Mouse (Mus musculus) urinary bladder, adult 2 months (tissue): ENCODE measurements around the gene 2310034G01Rik. TPM values are rescaled to one million over a fixed set of nuclear protein-coding genes. Genes with fewer than 3 reads are reported as not detected.

Experiments
- DNase-seq: peaks from one replicate; pipeline ENCODE4 v3.0.0; 2022; ENCODE audit warnings: low spot score
- polyA plus RNA-seq: library from polyadenylated mRNA; depleted of rRNA; stranded (reverse); fragments of >200 nt; gene quantifications from 2 replicates; pipeline ENCODE4 v1.2.3, GENCODE M21; 2012; rRNA removed

The 2310034G01Rik gene
- polyA plus RNA-seq, result 2.4 and 3.0 TPM in 2 replicates

GRCm38 (mm10) chr19:46350168-46350932 lies at the start of gene 2310034G01Rik:
2310034G01Rik (minus strand) TSS chr19:46350302.
- DNase-seq, result no peak

DNA sequence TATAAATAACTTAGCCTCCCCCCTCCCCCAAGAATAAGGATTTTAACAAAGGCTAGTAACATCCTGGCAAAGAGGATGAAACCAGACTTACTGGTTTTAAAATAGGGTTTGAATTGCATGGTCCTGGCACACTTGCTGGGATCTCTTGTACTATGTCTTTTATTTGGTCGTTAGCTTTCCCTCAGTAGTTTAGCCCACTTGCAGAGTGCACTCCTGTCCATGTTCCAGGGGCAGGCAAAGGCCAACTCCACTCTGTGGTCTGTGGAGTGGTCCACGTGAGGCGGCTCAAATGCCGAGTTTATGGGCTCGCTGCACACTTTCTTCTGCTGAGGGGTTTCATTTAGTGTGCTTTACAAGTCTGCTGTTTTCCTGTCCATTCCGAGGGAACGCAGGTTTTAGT lies 49.8 kb upstream of the 2310034G01Rik start:
- no peak for DNase-seq

DNA sequence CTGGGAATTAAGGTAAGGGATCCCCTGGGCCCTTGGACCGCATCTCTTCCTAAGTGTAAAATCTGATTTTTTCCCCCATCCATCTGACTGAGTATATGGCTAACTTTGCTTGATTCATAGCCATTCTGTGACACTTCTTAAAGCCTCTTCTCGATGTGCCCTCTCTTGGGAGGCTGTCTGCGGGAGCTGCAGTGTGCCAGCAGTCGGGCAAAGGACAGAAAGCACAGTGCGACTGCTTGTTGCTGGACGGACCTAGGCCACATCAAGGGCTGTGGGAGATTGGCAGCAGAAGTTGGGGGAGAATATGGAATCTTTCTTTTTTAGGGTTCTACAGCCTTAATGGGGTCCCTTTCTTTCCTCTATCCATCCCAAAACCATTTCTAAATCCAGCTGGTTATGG lies 49.3 kb upstream of the 2310034G01Rik start:
- no peak for DNase-seq

DNA sequence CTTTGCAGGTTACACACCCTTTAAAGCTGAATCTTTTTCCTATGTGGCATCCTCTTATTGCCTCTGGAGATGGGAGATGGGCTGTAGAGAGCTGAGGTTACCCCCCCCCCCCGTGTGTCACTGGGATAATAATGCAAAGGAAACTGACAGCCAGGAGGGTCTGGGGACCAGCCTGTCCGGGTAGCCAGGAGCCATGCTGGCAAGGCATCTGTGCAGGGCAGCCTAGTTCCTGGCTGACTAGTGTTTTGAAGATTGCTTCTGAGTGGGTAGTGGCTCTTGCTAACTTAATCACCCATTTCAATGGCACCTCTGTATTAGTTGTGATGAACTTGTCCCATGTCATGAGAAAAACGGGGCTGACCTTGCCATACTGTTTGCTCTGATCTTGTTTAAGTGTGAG lies 48.3 kb upstream of the 2310034G01Rik start:
- DNase-seq, result no peak

DNA sequence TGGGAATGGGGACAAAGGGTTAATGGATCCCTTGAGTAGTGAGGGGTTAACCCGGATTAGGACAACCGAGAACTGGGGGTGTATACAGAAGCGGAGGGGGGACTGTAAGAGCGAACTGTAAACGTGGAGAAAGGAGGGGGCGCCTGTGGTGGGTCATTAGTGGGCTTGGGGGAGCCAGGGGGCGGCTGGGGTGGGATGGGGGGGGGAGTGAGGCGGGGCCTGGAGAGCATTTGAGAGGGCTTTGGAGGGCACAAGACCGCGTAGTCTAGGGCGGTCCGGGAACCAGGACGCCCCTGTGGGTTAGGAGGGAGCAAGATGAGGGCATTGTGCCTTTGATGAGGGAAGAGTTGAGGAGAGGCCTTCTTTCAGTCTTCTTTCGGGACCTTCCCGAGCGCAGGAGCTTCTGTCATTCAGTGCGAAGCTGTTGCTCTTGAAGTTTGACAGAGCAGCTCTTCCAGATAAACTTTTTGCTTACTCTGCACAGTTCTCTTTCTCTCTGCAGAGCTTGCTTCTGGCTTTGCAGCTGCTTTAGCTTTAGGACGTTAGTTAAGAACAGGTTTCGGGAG lies 47.4 kb upstream of the 2310034G01Rik start:
- no peak for DNase-seq

DNA sequence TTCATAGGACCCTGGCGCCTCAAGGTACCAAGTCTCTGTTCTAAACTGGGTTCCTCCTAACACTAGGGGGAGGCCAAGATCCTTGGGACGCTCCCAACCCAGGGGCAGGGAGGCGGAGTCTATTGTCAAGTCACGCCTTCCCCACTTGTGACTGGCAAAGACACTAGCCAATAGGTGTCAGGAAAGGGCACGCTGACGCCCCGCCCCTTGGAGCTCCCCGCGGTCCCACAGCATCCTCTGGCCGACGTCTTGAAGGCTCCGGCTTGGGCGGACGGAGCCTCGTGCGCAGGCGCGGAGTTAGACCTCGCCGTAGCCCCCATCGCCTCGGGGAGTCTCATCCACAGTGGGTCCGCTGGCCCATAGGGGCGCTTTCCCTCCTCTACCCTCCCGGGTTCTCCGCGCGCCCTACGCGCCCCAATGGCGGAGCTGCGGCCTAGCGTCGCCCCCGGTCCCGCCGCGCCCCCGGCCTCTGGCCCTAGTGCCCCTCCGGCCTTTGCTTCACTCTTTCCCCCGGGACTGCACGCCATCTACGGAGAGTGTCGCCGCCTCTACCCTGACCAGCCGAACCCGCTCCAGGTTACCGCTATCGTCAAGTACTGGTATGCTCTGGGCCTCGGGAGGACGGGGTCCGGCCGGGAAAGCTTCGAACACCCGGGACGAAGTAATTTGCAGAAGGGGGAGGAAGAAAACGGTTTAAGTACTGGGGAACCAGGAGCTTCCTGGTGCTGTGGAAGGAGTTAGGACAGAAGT lies 46.8 kb upstream of the 2310034G01Rik start, which contains the start of gene Sufu:
Gene Sufu (plus strand): TSS at position 211 of the 750 bp plus-strand sequence.
- peak; percentile 84 for DNase-seq

DNA sequence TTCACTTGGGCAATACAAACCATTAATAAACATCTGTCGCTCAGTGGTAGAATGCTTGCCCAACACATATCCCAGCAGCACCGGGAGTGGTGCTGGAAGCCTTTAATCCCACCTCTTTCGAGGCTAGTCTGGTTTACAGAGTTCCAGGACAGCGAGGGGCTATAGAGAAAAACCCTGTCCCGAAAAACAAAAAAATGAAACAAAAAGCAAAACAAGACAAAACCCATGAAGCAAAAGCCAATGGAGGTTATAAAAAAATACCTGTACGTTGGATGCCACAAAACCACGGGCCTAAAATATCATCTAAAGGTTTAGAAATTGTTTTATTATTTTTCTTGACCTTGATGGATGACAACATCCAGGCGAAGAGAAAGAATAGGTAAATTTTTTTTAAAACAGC lies 46.0 kb upstream of the 2310034G01Rik start:
- no peak for DNase-seq

DNA sequence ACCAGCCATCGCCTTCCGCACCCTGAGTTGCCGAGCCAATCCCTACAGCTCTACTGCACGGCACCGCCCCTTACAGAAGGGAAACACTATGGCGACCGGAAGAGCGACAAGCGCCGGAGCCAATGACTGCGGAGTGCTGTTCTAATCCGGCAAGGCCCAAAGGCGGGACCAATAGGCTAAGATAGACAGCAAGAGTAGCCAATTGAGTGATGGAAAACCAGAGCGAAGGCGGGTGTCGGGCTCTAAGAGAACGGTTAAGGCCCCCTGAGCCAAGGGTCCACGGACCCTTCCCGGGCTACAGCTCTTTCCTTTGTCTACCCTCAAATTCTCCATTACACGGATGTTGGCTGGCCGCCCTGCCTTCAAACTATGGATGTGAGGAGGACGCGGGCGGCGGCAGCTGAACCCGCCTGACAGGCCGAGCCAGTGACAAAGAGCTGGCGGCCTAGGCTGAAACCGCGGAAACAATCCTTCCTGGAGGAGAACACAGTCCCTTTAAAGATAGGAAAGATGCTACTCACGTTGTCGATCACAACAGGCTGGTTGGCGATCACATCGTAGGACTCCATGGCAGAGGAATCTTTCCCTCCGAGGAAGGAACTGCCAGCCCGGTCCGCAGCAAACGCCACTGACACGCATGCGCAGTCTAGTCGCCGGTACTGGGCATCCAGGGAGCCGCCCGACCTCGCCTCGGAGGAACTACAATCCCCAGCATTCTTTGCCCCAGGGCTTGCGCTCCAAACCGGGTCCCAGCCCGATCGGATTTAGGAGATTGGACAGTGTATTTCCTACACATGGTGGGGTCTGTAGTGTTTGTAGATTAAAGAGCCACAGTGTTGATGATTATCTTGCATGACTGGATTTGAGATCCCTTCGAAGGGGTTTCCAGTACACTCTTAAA lies 45.3 kb upstream of the 2310034G01Rik start, which contains the start of gene Actr1a:
Gene Actr1a (minus strand): TSS at position 640 of the 901 bp plus-strand sequence.
- peak; percentile 91 for DNase-seq

DNA sequence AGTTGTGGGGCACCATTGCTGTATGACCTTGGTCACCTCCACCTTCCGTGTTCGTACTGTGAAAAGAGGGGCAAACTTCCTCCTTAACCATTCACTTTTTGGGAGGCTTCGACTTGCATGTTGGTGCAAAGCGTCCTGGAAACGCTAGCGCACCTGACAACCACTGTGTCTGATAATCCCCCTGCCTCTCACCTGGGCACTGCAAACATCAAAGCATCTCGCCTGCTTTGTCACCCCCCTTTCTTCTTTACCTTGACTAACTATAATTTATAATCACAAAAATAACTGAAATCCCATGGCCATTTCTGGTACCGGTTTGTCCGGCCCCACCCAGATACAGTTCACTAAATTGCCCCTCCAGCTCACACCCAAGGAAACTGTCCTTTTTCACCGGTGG lies 44.6 kb upstream of the 2310034G01Rik start:
- no peak for DNase-seq

DNA sequence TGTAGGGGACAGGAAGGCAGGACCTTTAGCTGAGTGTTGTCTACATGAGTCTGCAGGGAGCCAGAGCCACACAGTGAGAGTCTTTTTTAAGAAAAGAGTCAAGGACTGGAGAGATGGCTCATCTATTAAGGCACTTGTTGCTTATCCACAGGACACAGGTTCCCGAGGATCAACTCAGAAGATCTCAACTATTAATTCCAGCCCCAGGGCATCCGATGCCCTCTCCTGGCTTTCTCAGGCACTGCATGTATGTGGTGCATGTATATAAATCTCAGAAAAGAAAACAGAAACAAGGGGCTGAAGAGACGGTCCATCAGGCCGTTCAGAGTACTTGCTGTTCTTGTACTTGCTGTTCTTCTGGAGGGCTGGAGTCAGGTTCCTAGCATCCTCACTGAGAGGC lies 41.9 kb upstream of the 2310034G01Rik start:
- DNase-seq, result no peak

GRCm38 (mm10) chr19:46389872-46390271 lies 39.8 kb upstream of the 2310034G01Rik start:
- no peak for DNase-seq

GRCm38 (mm10) chr19:46382275-46382674 lies 32.2 kb upstream of the 2310034G01Rik start:
- DNase-seq, result no peak

DNA sequence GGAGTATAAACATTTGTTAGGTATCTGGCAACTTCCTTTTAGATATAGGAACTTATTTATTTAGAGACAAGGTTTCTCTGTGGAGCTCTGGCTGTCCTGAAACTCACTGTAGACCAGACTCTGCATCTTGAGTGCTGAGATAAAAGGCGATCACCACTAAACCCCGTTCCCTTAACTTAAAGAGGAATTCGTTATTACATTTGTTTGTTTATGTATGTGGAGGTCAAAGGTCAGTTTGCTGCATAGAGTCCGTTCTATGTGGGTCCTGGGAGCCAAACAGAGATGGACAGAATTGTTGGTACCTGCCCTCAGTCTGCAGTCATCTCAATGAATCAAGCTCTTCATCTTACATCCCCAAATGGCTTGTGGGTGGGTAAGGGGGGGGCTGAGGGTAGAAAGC lies 25.8 kb upstream of the 2310034G01Rik start:
- no peak for DNase-seq

- no peak for DNase-seq
Observed at GRCm38 (mm10) chr19:46375489-46375888, 25.4 kb upstream of the 2310034G01Rik start.

GRCm38 (mm10) chr19:46374477-46375088 lies 24.5 kb upstream of the 2310034G01Rik start:
- no peak for DNase-seq

DNA sequence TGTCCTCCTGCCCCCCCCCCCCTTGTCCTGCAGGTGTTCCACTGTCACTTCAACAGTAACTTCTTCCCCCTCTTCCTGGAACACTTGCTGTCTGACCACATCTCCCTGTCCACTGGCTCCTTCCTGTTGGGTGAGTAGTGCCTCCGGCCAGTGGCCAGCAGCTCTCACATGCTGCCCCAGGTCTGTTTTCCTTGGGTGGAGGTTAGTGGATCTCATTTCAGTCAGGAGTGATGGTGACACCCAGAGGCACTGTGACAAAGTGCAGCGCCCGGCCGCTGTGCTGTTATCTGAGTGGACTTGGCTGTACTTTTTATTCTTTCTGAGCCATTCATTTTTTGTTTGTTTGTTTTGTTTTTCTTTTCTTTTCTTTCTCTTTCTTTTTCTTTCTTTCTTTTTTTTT lies 19.1 kb upstream of the 2310034G01Rik start:
- no peak for DNase-seq

GRCm38 (mm10) chr19:46367798-46368590 lies 17.9 kb upstream of the 2310034G01Rik start:
- no peak for DNase-seq

DNA sequence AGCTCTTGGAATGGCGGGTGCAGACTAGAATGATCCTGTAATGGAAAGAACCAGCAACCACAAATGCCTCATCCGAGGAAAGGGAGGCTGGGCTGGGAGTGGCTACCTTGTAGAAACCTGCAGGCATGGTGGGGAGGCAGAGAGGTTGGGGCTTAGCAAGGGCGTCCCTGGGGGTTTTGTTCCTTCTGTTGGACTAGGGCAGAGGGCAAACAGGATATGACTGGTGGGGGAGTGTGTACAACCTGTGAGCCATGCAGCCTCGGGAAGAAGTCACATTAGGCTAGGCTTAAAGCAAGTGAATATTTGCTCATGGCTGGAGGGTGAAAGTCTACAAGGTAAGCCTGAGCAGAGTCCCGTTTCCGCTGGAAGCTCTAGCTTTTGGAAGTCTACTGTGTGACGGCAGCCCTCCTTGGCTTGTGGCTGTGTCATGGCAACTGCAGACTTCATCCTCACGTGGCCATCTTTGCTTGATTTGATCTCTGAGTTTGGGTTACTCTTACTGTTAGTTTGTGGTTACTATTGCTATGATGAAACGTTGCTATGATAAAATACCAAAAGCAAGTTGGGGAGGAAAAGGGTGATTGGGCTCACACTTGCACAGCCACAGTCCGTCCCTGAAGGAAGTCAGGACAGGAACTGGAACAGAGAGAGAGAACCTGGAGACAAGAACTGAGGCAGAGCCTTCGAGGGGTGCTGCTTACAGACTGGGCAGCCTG lies 13.3 kb upstream of the 2310034G01Rik start:
- DNase-seq, result no peak

- no peak for DNase-seq
Observed at GRCm38 (mm10) chr19:46362104-46362503, 12.0 kb upstream of the 2310034G01Rik start.

GRCm38 (mm10) chr19:46358381-46358780 lies 8.3 kb upstream of the 2310034G01Rik start:
- no peak for DNase-seq
